Mouse (Mus musculus) lung, postnatal 0 days (tissue): Measurements from ENCODE around the gene Tspan18.

Source experiments
- CTCF ChIP-seq: IDR thresholded peaks from 2 replicates; pipeline ENCODE4 v1.5.1; 2016; ENCODE audit warnings: antibody characterized with exemption, mild to moderate bottlenecking
- EP300 ChIP-seq: IDR thresholded peaks from 2 replicates; pipeline ENCODE4 v1.6.1; 2016; ENCODE audit warnings: antibody characterized with exemption, mild to moderate bottlenecking, control low read depth

DNA sequence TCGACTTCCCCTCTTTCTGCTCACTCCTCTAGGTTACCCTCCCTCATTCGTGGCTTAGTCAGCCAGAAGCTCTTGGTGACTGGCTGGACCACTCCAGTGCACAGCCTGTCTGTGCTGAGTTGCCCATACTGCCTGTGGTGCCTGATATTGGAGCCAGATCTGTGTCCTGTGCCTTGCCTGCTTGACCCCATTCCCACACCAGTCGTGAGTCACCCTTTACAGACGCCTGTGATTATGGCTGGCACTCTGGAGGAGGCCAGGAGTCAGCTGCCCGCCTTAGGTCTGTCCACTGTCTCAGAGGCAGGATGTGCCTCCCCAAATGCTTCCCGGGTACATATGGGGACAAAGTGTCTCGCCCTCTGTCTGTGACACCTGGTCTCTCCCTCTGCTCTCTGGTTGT lies 17.0 kb upstream of the Tspan18 start:
- no peak for TF ChIP-seq CTCF
- 0 out of 2 replicates have a peak, but pooled peaks have one; percentile 12 for TF ChIP-seq EP300
